In the genomic region with DNA sequence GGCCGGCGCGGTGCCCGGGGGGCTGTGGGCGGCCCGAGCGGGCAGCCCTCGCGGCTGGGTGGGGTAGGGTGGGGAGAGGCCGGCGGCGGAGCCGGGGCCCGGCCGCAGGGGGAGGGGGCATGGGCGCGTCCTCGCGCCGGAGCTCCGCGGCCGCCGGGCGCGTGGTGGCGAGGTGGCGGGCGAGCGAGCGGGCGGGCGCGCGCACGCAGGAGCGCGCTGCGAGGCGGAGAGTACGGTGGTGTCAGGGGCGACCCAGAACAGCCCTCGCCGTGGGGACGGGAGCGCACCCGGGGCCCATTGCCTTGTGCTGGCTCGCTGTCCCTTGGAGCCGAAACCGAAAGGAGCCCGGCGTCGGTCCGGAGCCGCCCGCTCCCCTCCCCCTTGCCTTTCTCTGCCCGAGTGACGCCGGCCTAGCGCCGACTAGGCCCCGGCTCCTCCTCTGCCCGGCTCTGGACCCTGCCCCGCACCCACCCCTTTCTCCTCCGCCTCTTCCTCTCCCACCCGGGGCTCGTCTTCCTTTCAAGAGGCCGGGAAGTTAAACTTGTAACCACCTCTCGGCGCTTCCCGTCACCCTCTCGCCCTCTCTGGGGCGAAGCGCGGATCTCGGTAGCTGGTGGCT, we compare ENCODE assay signal across 8 mouse cellular contexts. TPM values are rescaled to one million over a fixed set of nuclear protein-coding genes. Genes with fewer than 3 reads are reported as not detected.
A peak's percentile ranks its signal among the peaks of the same experiment; 100 is the strongest.
DNase-seq lines count a peak whose midpoint lies in the region; ATAC-seq lines count a peak whose summit lies in the region.

No protein-coding gene starts in this region.

- WGBS in intestine, embryonic 15.5 days = under 1% methylated on average over 36 of the region's 76 CpGs
- WGBS in midbrain, embryonic 11.5 days = under 1% methylated on average over 56 of the region's 76 CpGs

- ATAC-seq in intestine, embryonic 15.5 days = peak; percentile 75
- ATAC-seq in midbrain, embryonic 11.5 days (ENCODE audit: low FRiP score) = peak; percentile 74

- H3K4me3 ChIP-seq in intestine, embryonic 15.5 days (replicated peaks) = peak overlapping the region; percentile 77
- H3K4me3 ChIP-seq in midbrain, embryonic 11.5 days (ENCODE audit: low read depth, low read length) = peak overlapping the region; percentile 98

- H3K9ac ChIP-seq in intestine, embryonic 15.5 days = peak overlapping the region; percentile 98
- H3K9ac ChIP-seq in midbrain, embryonic 11.5 days (ENCODE audit: low read length) = peak overlapping the region; percentile 97

- peaks cover 4% of the 10 kb centered on the region; the same call in 1 of the 2 replicates for H3K4me1 ChIP-seq in intestine, embryonic 15.5 days (replicated peaks)
- peaks cover 16% of the 10 kb centered on the region for H3K4me1 ChIP-seq in midbrain, embryonic 11.5 days (ENCODE audit: control insufficient read depth, insufficient read depth, low read length)

- H3K27me3 ChIP-seq in intestine, embryonic 15.5 days (replicated peaks) = no peaks in the 10 kb centered on the region
- H3K27me3 ChIP-seq in midbrain, embryonic 11.5 days (ENCODE audit: control insufficient read depth, insufficient read depth, low read length) = no peaks in the 10 kb centered on the region

- peak; percentile 79 for DNase-seq in adrenal gland, adult 8-10 months
- DNase-seq in embryo, embryonic 11 days = peak; percentile 88
- peak; percentile 91 for DNase-seq in gastrocnemius, postnatal 25 days
- DNase-seq in left cerebral cortex, postnatal 4 days = peak; percentile 83
- DNase-seq in midbrain, embryonic 11.5 days (ENCODE audit: low spot score, missing footprints) = peak; percentile 97
- DNase-seq in right cerebral cortex, postnatal 4 days = peak; percentile 74
- peak; percentile 91 for DNase-seq in yolk sac, embryonic 10.5 days (ENCODE audit: low spot score)

- H3K4me2 ChIP-seq in intestine, embryonic 15.5 days (replicated peaks) = peak overlapping the region; percentile 64
- H3K4me2 ChIP-seq in midbrain, embryonic 11.5 days = peak overlapping the region; percentile 83

- peak overlapping the region; percentile 100 for H3K27ac ChIP-seq in intestine, embryonic 15.5 days
- peak overlapping the region; percentile 100 for H3K27ac ChIP-seq in midbrain, embryonic 11.5 days (ENCODE audit: low read depth, low read length)

- H3K9me3 ChIP-seq in intestine, embryonic 15.5 days = no peaks in the 10 kb centered on the region
- H3K9me3 ChIP-seq in midbrain, embryonic 11.5 days (ENCODE audit: control insufficient read depth, low read length) = no peaks in the 10 kb centered on the region

- H3K36me3 ChIP-seq in intestine, embryonic 15.5 days = no peaks in the 10 kb centered on the region
- H3K36me3 ChIP-seq in midbrain, embryonic 11.5 days (ENCODE audit: control insufficient read depth, insufficient read depth, low read length) = no peaks in the 10 kb centered on the region

- intact Hi-C loops in left cerebral cortex, postnatal 4 days (cut with DNase I) = loop anchor here (10.0 kb wide), 1 partner anchor 256 kb away; a partner anchor contains a TSS

RNA-seq across cellular contexts. Expression of a gene that starts 1.1 kb away (rescaled TPM):
- 100 to 1,000 TPM; 299 to 393 (median 336) TPM for total RNA-seq in adrenal gland, adult 8-10 months (2022)
- total RNA-seq in gastrocnemius, postnatal 25 days (2021) = 100 to 1,000 TPM; 281 to 301 TPM
- polyA plus RNA-seq in intestine, embryonic 15.5 days (2015; fragmentation: Nextera tagmentation; extraction: Ambion mirVana) = 483 and 535 TPM in 2 replicates
- 100 to 1,000 TPM; 250 to 270 TPM for total RNA-seq in left cerebral cortex, postnatal 4 days (2021)
- 693 and 733 TPM in 2 replicates for polyA plus RNA-seq in midbrain, embryonic 11.5 days (2014; fragmentation: Nextera tagmentation; extraction: Ambion mirVana)

RNA-seq across cellular contexts. Expression of a gene that starts 15.3 kb away (rescaled TPM):
- total RNA-seq in adrenal gland, adult 8-10 months (2022) = 10 to 100 TPM; 30.2 to 34.4 (median 32.5) TPM
- total RNA-seq in gastrocnemius, postnatal 25 days (2021) = 10 to 100 TPM; 27.9 to 29.2 TPM
- polyA plus RNA-seq in intestine, embryonic 15.5 days (2015; fragmentation: Nextera tagmentation; extraction: Ambion mirVana) = 61.9 and 62.9 TPM in 2 replicates
- 10 to 100 TPM; 31.8 to 33.4 TPM for total RNA-seq in left cerebral cortex, postnatal 4 days (2021)
- 85.5 and 90.0 TPM in 2 replicates for polyA plus RNA-seq in midbrain, embryonic 11.5 days (2014; fragmentation: Nextera tagmentation; extraction: Ambion mirVana)

RNA-seq across cellular contexts. Expression of a gene that starts 46.4 kb away (rescaled TPM):
- 10 to 100 TPM; 13.9 to 27.8 (median 18.3) TPM for total RNA-seq in adrenal gland, adult 8-10 months (2022)
- total RNA-seq in gastrocnemius, postnatal 25 days (2021) = 1 to 10 TPM; 4.1 to 4.7 TPM
- 17.2 and 18.0 TPM in 2 replicates for polyA plus RNA-seq in intestine, embryonic 15.5 days (2015; fragmentation: Nextera tagmentation; extraction: Ambion mirVana)
- 1 to 10 TPM; 4.9 to 5.6 TPM for total RNA-seq in left cerebral cortex, postnatal 4 days (2021)
- 4.4 and 5.8 TPM in 2 replicates for polyA plus RNA-seq in midbrain, embryonic 11.5 days (2014; fragmentation: Nextera tagmentation; extraction: Ambion mirVana)

Comparison
In these comparisons a context has a peak if more than half of its experiments do, and no peak if none do; other contexts are left out.
1. Peak in every context shown above with its lines: DNase-seq, ATAC-seq, H3K4me3 ChIP-seq and H3K27ac ChIP-seq.